Mouse (Mus musculus): ENCODE results near the gene Rnf151. TPM values are rescaled to one million over a fixed set of nuclear protein-coding genes. Genes with fewer than 3 reads are reported as not detected.

The Rnf151 gene
- polyA plus RNA-seq, 1 experiment from 2014 or later, result 0.15 TPM

- Histone ChIP-seq H3K4me1 (replicated peaks; ENCODE audit: control insufficient read depth, insufficient read depth, low read length) (peaks cover 7% of the 10 kb centered on the region; the same call in 1 of the 2 replicates), H3K27ac (ENCODE audit: low read depth) (peak overlapping the region; percentile 60; the same call in 1 of the 2 replicates), H3K36me3 (ENCODE audit: control insufficient read depth, insufficient read depth, low read length) (0 out of 2 replicates have a peak, but pooled peaks cover 4% of the 10 kb centered on the region), H3K9me3 (ENCODE audit: control insufficient read depth, low read length) (no peaks in the 10 kb centered on the region), H3K27me3 (replicated peaks; ENCODE audit: control insufficient read depth, insufficient read depth, low read length) (no peaks in the 10 kb centered on the region), H3K4me2 (ENCODE audit: low read length) (peak overlapping the region; percentile 82), H3K9ac (ENCODE audit: low read length) (no peak overlapping the region), H3K4me3 (ENCODE audit: low read depth, low read length) (no peak overlapping the region)
- ATAC-seq (replicated peaks; ENCODE audit: low FRiP score, low TSS enrichment, low read depth) (no peak), DNase-seq (ENCODE audit: low spot score) (no peak)
- WGBS, result 92% methylated on average over 7 of the region's 7 CpGs
Measured at GRCm38 (mm10) chr17:24735446-24735845, 17.6 kb upstream of the Rnf151 start.

- Histone ChIP-seq H3K27ac (ENCODE audit: low read depth) (no peak overlapping the region), H3K4me2 (ENCODE audit: low read length) (no peak overlapping the region), H3K4me1 (replicated peaks; ENCODE audit: control insufficient read depth, insufficient read depth, low read length) (peaks cover 7% of the 10 kb centered on the region; the same call in 1 of the 2 replicates), H3K9ac (ENCODE audit: low read length) (no peak overlapping the region), H3K36me3 (ENCODE audit: control insufficient read depth, insufficient read depth, low read length) (no peaks in the 10 kb centered on the region), H3K9me3 (ENCODE audit: control insufficient read depth, low read length) (no peaks in the 10 kb centered on the region), H3K4me3 (ENCODE audit: low read depth, low read length) (no peak overlapping the region), H3K27me3 (replicated peaks; ENCODE audit: control insufficient read depth, insufficient read depth, low read length) (no peaks in the 10 kb centered on the region)
- 90% methylated on average over 1 of the region's 1 CpGs for WGBS
- ATAC-seq (replicated peaks; ENCODE audit: low FRiP score, low TSS enrichment, low read depth) (no peak), DNase-seq (ENCODE audit: low spot score) (no peak)
Measured at GRCm38 (mm10) chr17:24734513-24734912, 16.6 kb upstream of the Rnf151 start.

- Histone ChIP-seq H3K4me3 (ENCODE audit: low read depth, low read length) (no peak overlapping the region), H3K36me3 (ENCODE audit: control insufficient read depth, insufficient read depth, low read length) (no peaks in the 10 kb centered on the region), H3K4me2 (ENCODE audit: low read length) (no peak overlapping the region), H3K27me3 (replicated peaks; ENCODE audit: control insufficient read depth, insufficient read depth, low read length) (no peaks in the 10 kb centered on the region), H3K9ac (ENCODE audit: low read length) (no peak overlapping the region), H3K4me1 (replicated peaks; ENCODE audit: control insufficient read depth, insufficient read depth, low read length) (peaks cover 7% of the 10 kb centered on the region; the same call in 1 of the 2 replicates), H3K9me3 (ENCODE audit: control insufficient read depth, low read length) (no peaks in the 10 kb centered on the region), H3K27ac (ENCODE audit: low read depth) (no peak overlapping the region)
- no peak for ATAC-seq (replicated peaks; ENCODE audit: low FRiP score, low TSS enrichment, low read depth)
- 91% methylated on average over 21 of the region's 21 CpGs for WGBS
- no peak for DNase-seq (ENCODE audit: low spot score)
Measured at GRCm38 (mm10) chr17:24733434-24734050, 15.7 kb upstream of the Rnf151 start.

- 82% methylated on average over 12 of the region's 12 CpGs for WGBS
- H3K4me1 ChIP-seq (replicated peaks; ENCODE audit: control insufficient read depth, insufficient read depth, low read length), result peaks cover 4% of the 10 kb centered on the region; the same call in 1 of the 2 replicates
- no peak overlapping the region for H3K9ac ChIP-seq (ENCODE audit: low read length)
- H3K27ac ChIP-seq (ENCODE audit: low read depth), result no peak overlapping the region
- DNase-seq (ENCODE audit: low spot score) (no peak), ATAC-seq (replicated peaks; ENCODE audit: low FRiP score, low TSS enrichment, low read depth) (no peak)
- H3K9me3 ChIP-seq (ENCODE audit: control insufficient read depth, low read length), result no peaks in the 10 kb centered on the region
- H3K4me2 ChIP-seq (ENCODE audit: low read length), result no peak overlapping the region
- H3K4me3 ChIP-seq (ENCODE audit: low read depth, low read length), result no peak overlapping the region
- H3K36me3 ChIP-seq (ENCODE audit: control insufficient read depth, insufficient read depth, low read length), result no peaks in the 10 kb centered on the region
- no peaks in the 10 kb centered on the region for H3K27me3 ChIP-seq (replicated peaks; ENCODE audit: control insufficient read depth, insufficient read depth, low read length)
Measured at GRCm38 (mm10) chr17:24732233-24732935, 14.5 kb upstream of the Rnf151 start.

GRCm38 (mm10) chr17:24730787-24731186 is 12.9 kb upstream of the Rnf151 start:
- whole genome bisulfite sequencing, result 80% methylated on average over 14 of the region's 14 CpGs
- DNase-seq (ENCODE audit: low spot score), result no peak
- no peak overlapping the region for H3K4me3 ChIP-seq (ENCODE audit: low read depth, low read length)
- no peak overlapping the region for H3K27ac ChIP-seq (ENCODE audit: low read depth)
- no peaks in the 10 kb centered on the region for H3K9me3 ChIP-seq (ENCODE audit: control insufficient read depth, low read length)
- no peak overlapping the region for H3K4me2 ChIP-seq (ENCODE audit: low read length)
- peaks cover under 1% of the 10 kb centered on the region; the same call in 1 of the 2 replicates for H3K4me1 ChIP-seq (replicated peaks; ENCODE audit: control insufficient read depth, insufficient read depth, low read length)
- no peaks in the 10 kb centered on the region for H3K27me3 ChIP-seq (replicated peaks; ENCODE audit: control insufficient read depth, insufficient read depth, low read length)
- H3K36me3 ChIP-seq (ENCODE audit: control insufficient read depth, insufficient read depth, low read length), result no peaks in the 10 kb centered on the region
- H3K9ac ChIP-seq (ENCODE audit: low read length), result no peak overlapping the region
- ATAC-seq (replicated peaks; ENCODE audit: low FRiP score, low TSS enrichment, low read depth), result no peak

GRCm38 (mm10) chr17:24729067-24729466 is 11.2 kb upstream of the Rnf151 start:
- no peaks in the 10 kb centered on the region for H3K27me3 ChIP-seq (replicated peaks; ENCODE audit: control insufficient read depth, insufficient read depth, low read length)
- DNase-seq (ENCODE audit: low spot score) (no peak), ATAC-seq (replicated peaks; ENCODE audit: low FRiP score, low TSS enrichment, low read depth) (no peak)
- no peak overlapping the region for H3K9ac ChIP-seq (ENCODE audit: low read length)
- no peaks in the 10 kb centered on the region for H3K36me3 ChIP-seq (ENCODE audit: control insufficient read depth, insufficient read depth, low read length)
- no peak overlapping the region for H3K4me2 ChIP-seq (ENCODE audit: low read length)
- H3K4me1 ChIP-seq (replicated peaks; ENCODE audit: control insufficient read depth, insufficient read depth, low read length), result no peaks in the 10 kb centered on the region
- WGBS, result 66% methylated on average over 6 of the region's 6 CpGs
- no peak overlapping the region for H3K27ac ChIP-seq (ENCODE audit: low read depth)
- H3K9me3 ChIP-seq (ENCODE audit: control insufficient read depth, low read length), result no peaks in the 10 kb centered on the region
- H3K4me3 ChIP-seq (ENCODE audit: low read depth, low read length), result no peak overlapping the region

GRCm38 (mm10) chr17:24728184-24728583 is 10.3 kb upstream of the Rnf151 start:
- WGBS, result 69% methylated on average over 17 of the region's 17 CpGs
- Histone ChIP-seq H3K4me3 (ENCODE audit: low read depth, low read length) (no peak overlapping the region), H3K4me1 (replicated peaks; ENCODE audit: control insufficient read depth, insufficient read depth, low read length) (peaks cover 3% of the 10 kb centered on the region; the same call in 1 of the 2 replicates), H3K27me3 (replicated peaks; ENCODE audit: control insufficient read depth, insufficient read depth, low read length) (no peaks in the 10 kb centered on the region), H3K27ac (ENCODE audit: low read depth) (no peak overlapping the region), H3K9me3 (ENCODE audit: control insufficient read depth, low read length) (no peaks in the 10 kb centered on the region), H3K36me3 (ENCODE audit: control insufficient read depth, insufficient read depth, low read length) (no peaks in the 10 kb centered on the region), H3K4me2 (ENCODE audit: low read length) (no peak overlapping the region), H3K9ac (ENCODE audit: low read length) (no peak overlapping the region)
- no peak for DNase-seq (ENCODE audit: low spot score)
- no peak for ATAC-seq (replicated peaks; ENCODE audit: low FRiP score, low TSS enrichment, low read depth)

- DNase-seq (ENCODE audit: low spot score) (no peak), ATAC-seq (replicated peaks; ENCODE audit: low FRiP score, low TSS enrichment, low read depth) (no peak)
- Histone ChIP-seq H3K9me3 (ENCODE audit: control insufficient read depth, low read length) (no peaks in the 10 kb centered on the region), H3K4me3 (ENCODE audit: low read depth, low read length) (no peak within 1 kb of the TSS), H3K36me3 (ENCODE audit: control insufficient read depth, insufficient read depth, low read length) (0 out of 2 replicates have a peak, but pooled peaks cover under 1% of the 10 kb centered on the region), H3K27me3 (replicated peaks; ENCODE audit: control insufficient read depth, insufficient read depth, low read length) (no peaks in the 10 kb centered on the region), H3K4me2 (ENCODE audit: low read length) (no peak within 1 kb of the TSS), H3K27ac (ENCODE audit: low read depth) (no peak within 1 kb of the TSS), H3K9ac (ENCODE audit: low read length) (no peak within 1 kb of the TSS), H3K4me1 (replicated peaks; ENCODE audit: control insufficient read depth, insufficient read depth, low read length) (peaks cover 8% of the 10 kb centered on the region; the same call in 1 of the 2 replicates)
- 70% methylated on average over 2 of the region's 2 CpGs for WGBS
Measured at GRCm38 (mm10) chr17:24727618-24728017, 9.8 kb upstream of the Rnf151 start, which contains the start of gene Rpl3l. Gene Rpl3l, plus strand, starts transcription at chr17:24727820.

All from intestine, embryonic 14.5 days (tissue).